Mouse (Mus musculus) hindbrain, embryonic 11.5 days (tissue): ENCODE results near the gene 4922502D21Rik. TPM values are rescaled to one million over a fixed set of nuclear protein-coding genes. Genes with fewer than 3 reads are reported as not detected.

ENCODE experiments used
- ATAC-seq: fragments of 200-750 bp; cut with Nextera tagmentation; 2 replicates; pipeline ENCODE4 v1.8.0; 2017; ENCODE audit warnings: mild to moderate bottlenecking, moderate TSS enrichment, moderate library complexity; ENCODE audit not compliant: low FRiP score
- DNase-seq: peaks from one replicate; pipeline ENCODE4 v3.0.0-alpha.2; 2015; ENCODE audit warnings: low spot score
- H3K27ac ChIP-seq: fragments of 300-500 bp; sonication (generic); 2 replicates; pipeline ENCODE4 v1.5.1; 2014; ENCODE audit warnings: mild to moderate bottlenecking, low read depth, low read length
- H3K27me3 ChIP-seq: fragments of 300-500 bp; sonication (generic); 2 replicates; pipeline ENCODE4 v1.6.1; 2014; ENCODE audit warnings: mild to moderate bottlenecking, low read length, moderate library complexity, mixed read lengths; ENCODE audit not compliant: control insufficient read depth, insufficient read depth
- H3K36me3 ChIP-seq: fragments of 300-500 bp; sonication (generic); 2 replicates; pipeline ENCODE4 v1.6.1; 2014; ENCODE audit warnings: mild to moderate bottlenecking, low read length, moderate library complexity, mixed read lengths; ENCODE audit not compliant: control insufficient read depth, insufficient read depth
- H3K4me1 ChIP-seq: fragments of 300-500 bp; sonication (generic); replicated peaks from 2 replicates; pipeline ENCODE4 v1.6.1; 2014; ENCODE audit warnings: low read length, mixed read lengths; ENCODE audit not compliant: control insufficient read depth, insufficient read depth
- H3K4me2 ChIP-seq: fragments of 300-500 bp; sonication (generic); replicated peaks from 2 replicates; pipeline ENCODE4 v1.6.1; 2014; ENCODE audit warnings: mild to moderate bottlenecking, low read depth, low read length
- H3K4me3 ChIP-seq: fragments of 300-500 bp; sonication (generic); 2 replicates; pipeline ENCODE4 v1.5.1; 2014; ENCODE audit warnings: low read depth, low read length
- H3K9ac ChIP-seq: fragments of 300-500 bp; sonication (generic); 2 replicates; pipeline ENCODE4 v1.6.1; 2014; ENCODE audit warnings: low read depth, low read length
- H3K9me3 ChIP-seq: fragments of 300-500 bp; sonication (generic); 2 replicates; pipeline ENCODE4 v1.6.1; 2016; ENCODE audit warnings: low read length; ENCODE audit not compliant: control insufficient read depth
- WGBS: fragments of 180-500 bp; shearing (Covaris S2); extraction: QIAGEN DNeasy Blood & Tissue Kit; methylation state at CpG from one replicate; pipeline ENCODE4 v1.1.7; 2014; 5-methylcytosine and 5-hydroxymethylcytosine counted together
- polyA plus RNA-seq: library from polyadenylated mRNA; unstranded; fragments of >200 nt; fragmentation: Nextera tagmentation; extraction: Ambion mirVana; gene quantifications from 2 replicates; pipeline ENCODE4 v1.2.1, GENCODE M21; 2014

4922502D21Rik gene
- polyA plus RNA-seq: not detected in 2 replicates

DNA sequence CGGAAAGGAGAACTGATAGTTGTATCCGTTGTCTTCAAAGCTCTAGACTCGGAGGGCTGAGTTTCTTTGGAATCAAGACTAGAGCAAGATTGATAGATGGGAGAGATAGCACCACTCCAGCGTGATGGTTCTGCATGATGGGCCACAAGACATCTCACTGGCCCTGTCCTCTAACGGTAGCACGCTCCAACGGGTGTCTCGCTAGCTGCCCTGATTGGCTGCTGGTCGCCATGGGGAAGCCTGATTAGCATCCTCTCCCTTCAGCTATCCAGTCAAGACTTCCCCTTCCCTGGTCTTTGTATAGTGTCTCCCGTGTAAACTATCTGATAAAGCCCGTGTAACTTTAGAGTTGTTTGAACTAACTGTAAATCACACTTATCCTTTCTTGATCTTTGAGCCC is at the start of gene 4922502D21Rik:
4922502D21Rik (minus strand) TSS at position 187 of the 400 bp plus-strand sequence.
- ATAC-seq (no peak), DNase-seq (no peak)
- Histone ChIP-seq H3K36me3 (no peaks in the 10 kb centered on the region), H3K9me3 (no peaks in the 10 kb centered on the region), H3K27ac (no peak within 1 kb of the TSS), H3K9ac (no peak within 1 kb of the TSS), H3K4me2 (no peak within 1 kb of the TSS), H3K4me3 (no peak within 1 kb of the TSS), H3K27me3 (no peaks in the 10 kb centered on the region), H3K4me1 (no peaks in the 10 kb centered on the region)
- WGBS: 60% methylated on average over 11 of the region's 11 CpGs

DNA sequence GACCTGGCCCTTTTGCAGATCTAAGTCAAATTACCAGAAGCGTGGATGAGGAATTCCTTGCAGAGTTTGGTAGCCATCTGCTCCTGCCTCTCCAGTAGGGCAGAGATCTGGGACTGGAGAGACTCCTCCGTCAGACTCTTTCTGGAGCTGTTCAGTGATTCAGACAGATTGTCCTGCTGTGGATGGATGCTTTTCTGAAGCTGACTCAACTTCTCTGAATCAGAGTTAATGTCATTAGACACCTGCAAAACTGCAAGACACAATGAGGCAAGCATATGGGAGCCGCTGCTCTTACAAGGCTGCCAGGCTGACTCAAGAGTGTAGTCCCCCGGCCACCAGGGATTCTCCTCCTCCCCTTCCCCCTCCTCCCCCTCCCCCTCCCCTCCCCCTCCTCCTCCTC is 48.9 kb upstream of the 4922502D21Rik start:
- Histone ChIP-seq H3K4me1 (no peaks in the 10 kb centered on the region), H3K27ac (no peak overlapping the region), H3K9ac (no peak overlapping the region), H3K4me2 (no peak overlapping the region), H3K4me3 (no peak overlapping the region), H3K27me3 (no peaks in the 10 kb centered on the region), H3K9me3 (no peaks in the 10 kb centered on the region), H3K36me3 (no peaks in the 10 kb centered on the region)
- 60% methylated on average over 4 of the region's 4 CpGs for WGBS
- ATAC-seq (no peak), DNase-seq (no peak)

DNA sequence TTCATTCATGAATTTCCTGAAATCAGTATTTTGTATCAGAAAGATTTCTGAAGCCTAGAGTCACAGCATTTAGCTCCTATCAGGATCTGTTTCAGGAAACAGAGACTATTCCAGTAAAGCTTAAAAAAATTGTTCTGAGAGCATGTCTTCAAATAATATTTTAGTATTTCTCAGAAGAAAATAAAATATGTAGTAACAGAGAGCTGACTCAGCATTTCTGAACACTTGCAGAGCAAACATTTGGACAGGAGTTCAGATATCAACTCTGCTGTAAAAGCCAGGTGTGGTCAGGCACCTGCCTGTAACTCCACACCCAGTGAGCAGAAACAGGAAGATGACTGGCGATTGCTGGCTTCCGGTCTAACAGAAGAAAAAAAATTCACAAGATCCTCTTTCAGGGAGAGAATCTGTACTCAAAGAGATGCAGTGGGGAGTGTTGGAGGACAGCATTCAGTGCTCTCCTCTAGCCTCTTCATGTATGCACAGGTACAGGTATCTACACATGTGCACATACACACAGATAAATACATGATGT is 43.4 kb upstream of the 4922502D21Rik start:
- no peaks in the 10 kb centered on the region for H3K36me3 ChIP-seq
- WGBS: 90% methylated on average over 2 of the region's 2 CpGs
- H3K4me1 ChIP-seq: no peaks in the 10 kb centered on the region
- H3K4me3 ChIP-seq: no peak overlapping the region
- no peaks in the 10 kb centered on the region for H3K9me3 ChIP-seq
- ATAC-seq: no peak
- no peak overlapping the region for H3K4me2 ChIP-seq
- H3K9ac ChIP-seq: no peak overlapping the region
- DNase-seq: no peak
- H3K27ac ChIP-seq: no peak overlapping the region
- no peaks in the 10 kb centered on the region for H3K27me3 ChIP-seq

DNA sequence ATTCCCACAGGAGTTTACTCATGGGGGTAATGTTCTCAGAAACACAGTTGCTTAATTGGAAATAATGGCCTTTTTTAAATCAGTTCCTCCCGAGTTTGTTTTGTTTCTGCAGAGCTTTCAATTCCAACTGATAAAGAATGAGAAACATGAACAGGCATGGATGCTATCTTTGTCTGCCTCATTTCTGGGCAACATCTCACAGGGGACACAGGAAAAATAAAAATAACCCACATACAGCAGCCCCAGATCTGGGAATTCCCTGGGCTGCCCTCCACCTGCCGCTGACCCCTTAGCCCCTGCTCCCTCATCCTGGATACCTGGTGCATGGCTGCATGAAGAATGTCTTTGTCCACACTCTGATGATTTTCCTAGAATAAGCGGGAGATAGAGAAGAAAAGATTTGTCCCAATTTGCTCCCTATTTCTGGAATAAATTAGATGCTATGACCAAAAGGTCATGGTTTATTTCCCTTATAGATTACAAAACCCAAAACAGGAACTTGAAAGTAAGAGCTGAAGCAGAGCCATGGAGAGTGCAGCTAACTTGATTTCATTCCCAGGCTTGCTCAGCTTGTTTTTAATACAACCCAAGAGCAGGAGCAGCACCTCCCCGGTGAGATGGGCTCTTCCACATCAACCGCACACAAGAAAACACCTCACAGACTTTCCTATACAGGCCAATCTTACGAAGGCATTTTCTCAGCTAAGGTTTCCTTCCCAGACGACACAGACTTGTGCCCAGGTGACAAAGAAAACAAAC is 38.0 kb upstream of the 4922502D21Rik start:
- no peak overlapping the region for H3K4me2 ChIP-seq
- no peak for ATAC-seq
- H3K27me3 ChIP-seq: no peaks in the 10 kb centered on the region
- no peak for DNase-seq
- no peaks in the 10 kb centered on the region for H3K4me1 ChIP-seq
- whole genome bisulfite sequencing: 70% methylated on average over 7 of the region's 7 CpGs
- H3K4me3 ChIP-seq: no peak overlapping the region
- H3K27ac ChIP-seq: no peak overlapping the region
- no peaks in the 10 kb centered on the region for H3K9me3 ChIP-seq
- no peak overlapping the region for H3K9ac ChIP-seq
- no peaks in the 10 kb centered on the region for H3K36me3 ChIP-seq

DNA sequence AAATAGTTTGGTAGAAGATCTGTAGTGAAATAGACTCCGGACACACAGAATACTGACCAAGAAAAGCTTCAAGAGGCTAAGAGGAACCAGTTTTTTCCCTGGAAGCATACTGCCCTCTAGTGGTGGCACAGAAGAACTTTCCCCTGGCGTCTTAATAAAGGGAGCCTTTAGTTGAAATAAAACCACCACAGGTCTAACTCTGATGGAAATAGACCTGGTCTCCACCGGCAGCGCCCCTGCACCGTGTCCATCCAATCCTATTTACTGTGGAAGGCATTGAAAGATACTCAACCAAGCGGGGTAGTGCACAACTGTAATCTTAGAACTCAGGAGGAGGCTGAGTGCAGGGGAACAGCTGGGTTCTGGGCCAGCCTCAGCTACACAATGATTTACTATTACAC is 34.4 kb upstream of the 4922502D21Rik start:
- no peaks in the 10 kb centered on the region for H3K4me1 ChIP-seq
- H3K4me2 ChIP-seq: no peak overlapping the region
- H3K9ac ChIP-seq: no peak overlapping the region
- ATAC-seq (peak; percentile 68), DNase-seq (peak; percentile 75)
- no peaks in the 10 kb centered on the region for H3K36me3 ChIP-seq
- WGBS: 25% methylated on average over 6 of the region's 6 CpGs
- no peaks in the 10 kb centered on the region for H3K27me3 ChIP-seq
- H3K4me3 ChIP-seq: no peak overlapping the region
- no peaks in the 10 kb centered on the region for H3K9me3 ChIP-seq
- H3K27ac ChIP-seq: no peak overlapping the region

DNA sequence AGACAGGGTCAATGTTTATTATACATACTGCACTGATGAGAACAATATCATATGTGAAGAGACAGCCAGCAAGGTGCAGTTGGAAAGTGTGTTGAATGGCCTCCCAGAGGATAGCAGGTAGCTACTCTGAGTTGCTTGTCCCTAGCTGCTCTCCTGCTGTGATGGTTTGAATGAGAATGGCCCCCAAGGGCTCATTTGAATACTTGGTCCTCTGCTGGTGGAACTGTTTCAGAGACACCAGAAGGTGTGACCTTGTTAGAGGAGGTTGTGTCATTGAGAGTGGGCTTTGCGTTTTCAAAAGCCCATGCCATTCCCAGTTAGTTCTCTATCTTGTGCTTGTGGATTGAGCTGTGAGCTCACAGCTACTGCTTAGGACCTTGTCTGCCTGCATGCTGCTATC is 32.3 kb upstream of the 4922502D21Rik start:
- Histone ChIP-seq H3K4me3 (no peak overlapping the region), H3K9ac (no peak overlapping the region), H3K27ac (no peak overlapping the region), H3K4me2 (no peak overlapping the region), H3K4me1 (no peaks in the 10 kb centered on the region), H3K36me3 (no peaks in the 10 kb centered on the region), H3K9me3 (no peaks in the 10 kb centered on the region), H3K27me3 (no peaks in the 10 kb centered on the region)
- ATAC-seq (no peak), DNase-seq (no peak)
- 15% methylated on average over 1 of the region's 1 CpGs for WGBS

DNA sequence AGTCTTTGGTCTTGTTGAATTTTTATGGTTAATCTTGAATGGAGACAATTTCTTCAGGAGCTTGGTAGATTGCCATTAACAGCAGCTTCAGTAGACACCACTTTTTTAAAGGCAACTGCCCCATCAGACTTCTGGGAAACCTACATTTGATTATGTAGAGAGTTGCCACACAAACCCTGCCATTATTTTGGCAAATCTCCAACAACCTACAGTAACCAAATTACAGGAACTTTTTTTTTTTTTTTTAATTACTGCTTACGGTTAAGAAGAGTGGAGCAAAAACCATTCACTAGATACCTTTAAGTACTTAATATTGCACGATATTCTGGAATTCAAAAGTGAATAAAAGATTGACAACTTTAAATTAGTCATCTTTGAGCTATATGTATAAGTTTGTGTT is 27.9 kb upstream of the 4922502D21Rik start:
- Histone ChIP-seq H3K9ac (no peak overlapping the region), H3K4me1 (no peaks in the 10 kb centered on the region), H3K27ac (no peak overlapping the region), H3K9me3 (no peaks in the 10 kb centered on the region), H3K27me3 (no peaks in the 10 kb centered on the region), H3K4me2 (no peak overlapping the region), H3K4me3 (no peak overlapping the region), H3K36me3 (no peaks in the 10 kb centered on the region)
- ATAC-seq: no peak
- WGBS: 89% methylated on average over 2 of the region's 2 CpGs
- DNase-seq: no peak

DNA sequence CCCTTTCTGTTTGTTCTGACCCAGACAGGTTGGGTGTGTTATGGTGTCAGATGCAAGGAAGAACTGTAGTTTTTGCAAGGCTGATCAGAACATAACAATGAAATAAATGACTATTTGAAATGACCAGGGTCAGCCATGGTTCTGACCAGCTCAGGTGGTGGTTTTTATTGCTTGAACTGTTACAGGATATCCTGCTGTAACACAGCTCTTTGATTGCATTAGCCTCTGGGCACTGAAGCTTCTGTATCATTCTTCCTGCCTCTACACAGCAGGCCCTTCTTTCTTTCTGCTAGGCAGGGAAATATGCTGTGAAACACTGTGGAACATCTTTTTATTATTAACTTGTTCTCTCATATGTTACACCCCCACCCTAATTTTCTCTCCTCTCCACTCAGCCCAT is 24.8 kb upstream of the 4922502D21Rik start:
- no peaks in the 10 kb centered on the region for H3K36me3 ChIP-seq
- no peak overlapping the region for H3K4me3 ChIP-seq
- no peaks in the 10 kb centered on the region for H3K9me3 ChIP-seq
- no peaks in the 10 kb centered on the region for H3K4me1 ChIP-seq
- ATAC-seq: no peak
- DNase-seq: no peak
- no peak overlapping the region for H3K4me2 ChIP-seq
- H3K27ac ChIP-seq: no peak overlapping the region
- no peak overlapping the region for H3K9ac ChIP-seq
- no peaks in the 10 kb centered on the region for H3K27me3 ChIP-seq

DNA sequence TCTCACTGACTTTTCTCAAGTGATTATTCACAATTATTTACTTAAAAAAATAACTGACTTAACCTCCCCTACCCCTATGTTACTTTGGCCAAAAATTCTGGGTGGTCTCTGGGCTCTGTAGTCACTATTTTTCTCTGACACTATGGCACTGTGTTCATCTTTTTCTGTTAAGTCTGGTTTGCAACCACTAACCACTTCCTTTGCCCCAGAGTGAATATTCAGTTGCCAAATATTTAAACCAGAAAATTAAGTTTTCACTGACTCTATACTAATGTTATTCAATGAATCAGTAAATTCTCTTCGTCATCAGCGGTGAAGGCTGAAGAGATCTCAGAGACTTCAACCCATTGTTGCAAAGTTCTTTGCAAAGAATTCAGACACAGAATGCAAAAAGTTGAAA is 24.2 kb upstream of the 4922502D21Rik start:
- H3K27me3 ChIP-seq: no peaks in the 10 kb centered on the region
- ATAC-seq (no peak), DNase-seq (no peak)
- H3K27ac ChIP-seq: no peak overlapping the region
- no peak overlapping the region for H3K9ac ChIP-seq
- H3K4me1 ChIP-seq: no peaks in the 10 kb centered on the region
- H3K36me3 ChIP-seq: no peaks in the 10 kb centered on the region
- no peaks in the 10 kb centered on the region for H3K9me3 ChIP-seq
- H3K4me2 ChIP-seq: no peak overlapping the region
- 88% methylated on average over 2 of the region's 2 CpGs for WGBS
- H3K4me3 ChIP-seq: no peak overlapping the region
